Mouse (Mus musculus) inflammation-experienced regulatory T-cells (primary cell): ENCODE data around the gene Rcn3. TPM values are rescaled to one million over a fixed set of nuclear protein-coding genes. Genes with fewer than 3 reads are reported as not detected.

Source experiments
- polyA plus RNA-seq, 2 experiments: library from polyadenylated mRNA; unstranded; fragments of 100-300 nt; shearing (Covaris generic); gene quantifications; one replicate each; pipeline ENCODE4 v1.2.1; 2017

Rcn3 gene
- 10 to 100 TPM in 1 of 2 experiments, 1 to 10 TPM in 1; 3.5 to 13.7 TPM for polyA plus RNA-seq

GRCm38 (mm10) chr7:45092048-45092447 is at the start of gene Rcn3:
Gene Rcn3, minus strand, starts transcription at chr7:45092221.

DNA sequence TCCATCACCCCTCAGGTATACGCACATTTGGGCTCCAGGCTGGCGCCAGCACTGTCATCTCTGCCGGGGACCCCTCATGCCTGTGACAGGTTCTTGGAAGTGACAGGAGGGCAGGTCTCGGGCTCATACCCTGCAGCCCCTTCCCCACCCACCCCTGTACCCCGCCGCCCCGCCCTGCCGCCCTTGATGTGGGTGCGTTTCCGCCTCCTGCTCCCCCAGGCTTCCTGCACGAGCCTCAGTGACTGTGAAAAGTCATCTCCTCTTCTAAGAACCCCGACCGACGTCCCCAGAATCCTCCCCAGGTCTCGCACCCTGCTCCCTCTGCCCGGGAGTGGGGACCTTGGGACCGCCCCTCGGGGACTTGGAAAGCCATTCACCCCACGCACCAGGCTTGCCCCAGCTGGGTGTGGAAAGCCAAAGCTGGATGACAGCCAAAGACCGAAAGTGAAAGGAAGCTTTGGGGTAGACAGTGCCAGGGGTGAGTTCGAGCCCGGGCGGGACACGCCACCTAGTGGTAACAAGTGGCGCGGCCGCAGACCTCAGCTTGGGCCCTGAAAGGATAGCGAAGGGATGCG is 44.1 kb upstream of the Rcn3 start, which contains the start of the genes Gm45713 and Flt3l:
Gene Gm45713 (minus strand): TSS at position 239 of the 575 bp plus-strand sequence.
Gene Flt3l (minus strand): TSS at position 440 of the 575 bp plus-strand sequence.

GRCm38 (mm10) chr7:45128624-45129246 is 36.7 kb upstream of the Rcn3 start, which contains the start of gene Rpl13a:
Gene Rpl13a, minus strand, starts transcription at chr7:45128761.

DNA sequence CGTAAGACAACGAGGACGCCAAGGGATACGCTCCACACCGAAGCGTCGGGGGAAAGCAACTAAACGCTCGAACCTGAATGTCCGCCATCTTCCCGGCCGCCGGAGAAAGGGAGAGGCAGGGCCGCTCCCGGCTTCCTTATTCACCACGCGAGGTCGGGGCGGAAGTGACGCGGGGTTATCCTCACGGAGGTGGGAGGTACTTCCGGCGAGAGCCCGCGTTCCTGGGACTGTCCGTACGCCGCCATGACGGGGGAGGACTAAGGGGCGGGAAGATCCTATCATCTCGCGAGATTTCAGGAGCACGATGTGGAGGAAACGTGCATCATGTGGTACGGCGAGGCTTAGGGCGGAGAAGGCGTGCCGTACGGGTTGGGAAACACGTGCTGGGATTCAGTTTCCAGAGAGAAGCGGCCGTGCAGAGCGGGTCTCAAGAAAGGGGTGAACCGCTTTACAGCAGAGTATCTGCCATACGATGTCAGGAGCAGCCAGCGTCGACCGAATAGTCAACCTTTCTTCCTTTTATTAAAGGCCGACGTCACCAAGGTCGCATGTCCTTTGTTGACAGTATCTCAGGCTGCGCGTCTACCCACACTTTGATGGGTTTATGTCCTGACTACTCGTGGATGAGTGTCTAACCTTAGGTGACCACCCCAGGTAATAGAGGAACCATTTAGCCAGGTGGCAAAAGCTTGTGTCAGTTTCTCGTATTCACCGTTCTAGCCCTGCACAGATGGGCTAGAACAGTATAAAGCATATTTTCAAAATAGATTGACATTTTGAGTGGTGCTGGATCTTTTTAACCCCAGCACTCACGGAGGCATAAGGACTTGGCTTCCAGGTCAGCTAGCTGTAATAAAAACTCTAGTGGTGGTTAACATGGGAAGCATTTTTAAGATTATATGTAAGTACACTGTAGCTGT is 32.5 kb upstream of the Rcn3 start, which contains the start of gene Rps11:
Gene Rps11 (minus strand): TSS at position 216 of the 920 bp plus-strand sequence.

DNA sequence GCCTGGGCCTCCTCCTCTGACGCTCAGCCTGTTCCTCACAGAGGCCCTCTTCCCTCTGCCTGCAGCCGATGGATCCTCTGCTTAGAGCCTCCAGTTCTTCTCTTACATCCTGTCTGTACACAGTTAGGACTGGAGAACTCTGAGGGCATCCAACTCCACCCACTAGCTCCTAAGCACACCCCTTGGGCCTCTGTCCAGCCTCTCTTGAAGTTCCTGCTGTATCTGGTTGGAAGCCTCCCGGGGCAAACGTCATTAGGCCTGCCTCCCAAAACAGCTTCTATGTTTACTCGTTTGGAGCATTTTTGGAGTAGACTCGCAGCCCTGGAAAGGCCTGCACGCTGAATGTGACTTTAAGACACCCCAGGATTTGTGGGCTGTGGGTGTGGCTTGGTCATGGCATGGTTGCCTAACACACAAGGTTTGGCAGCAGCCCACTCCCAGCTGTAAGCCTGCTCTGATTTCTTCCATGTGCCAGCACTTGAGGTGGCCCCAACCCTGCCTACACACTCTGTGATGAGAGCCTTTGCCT is 11.7 kb upstream of the Rcn3 start, which contains the start of gene Fcgrt:
Gene Fcgrt (minus strand): TSS at position 200 of the 529 bp plus-strand sequence.

DNA sequence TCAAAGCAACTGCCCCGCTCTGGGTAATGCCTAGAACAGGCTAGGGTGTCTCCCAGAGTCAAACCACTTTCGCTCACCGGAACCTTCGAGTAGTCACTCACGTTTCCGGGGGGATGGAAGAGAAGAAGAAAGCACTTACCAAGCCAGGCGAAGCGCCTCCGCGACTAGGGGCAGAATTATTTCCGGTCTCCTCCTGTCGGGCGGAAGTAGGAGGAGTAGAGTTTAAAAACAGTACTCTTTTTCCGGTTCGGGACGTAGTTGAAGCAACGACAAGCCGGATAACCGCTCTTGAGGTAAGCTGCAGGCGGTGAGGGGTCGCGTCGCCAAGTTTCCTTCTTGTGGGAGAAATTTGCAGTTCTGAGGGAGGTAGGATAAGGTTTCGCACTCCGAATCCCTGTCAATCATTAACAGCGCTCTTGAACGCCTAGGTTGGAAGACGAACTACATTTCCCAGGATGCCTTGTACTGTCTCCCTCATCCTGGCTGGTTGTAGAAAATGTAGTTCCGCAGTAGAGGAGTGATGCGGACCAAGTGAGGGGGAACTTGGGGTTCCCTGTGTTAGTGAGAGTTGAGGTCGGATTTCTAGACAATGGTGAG is 29.7 kb downstream of the Rcn3 start, which contains the start of the genes Nosip and Prrg2:
Gene Nosip (plus strand): TSS at position 191 of the 597 bp plus-strand sequence.
Gene Prrg2 (minus strand): TSS at position 439 of the 597 bp plus-strand sequence.

GRCm38 (mm10) chr7:45052862-45053116 is 39.2 kb downstream of the Rcn3 start, which contains the start of gene Prr12:
Gene Prr12, minus strand, starts transcription at chr7:45052881.

Other genes with a start within 250 kb of the Rcn3 start
- gene Akt1s1, start 243.2 kb downstream of the Rcn3 start, polyA plus RNA-seq: 10 to 100 TPM; 26.4 to 35.3 TPM
- gene Tbc1d17, start 243.1 kb downstream of the Rcn3 start, polyA plus RNA-seq: 10 to 100 TPM; 83.2 to 90.0 TPM
- 10 to 100 TPM; 89.6 to 97.9 TPM for gene Pnkp, start 235.1 kb downstream of the Rcn3 start, polyA plus RNA-seq
- 10 to 100 TPM; 28.9 to 30.2 TPM for gene Ptov1, start 222.4 kb downstream of the Rcn3 start, polyA plus RNA-seq
- gene Med25, start 199.5 kb downstream of the Rcn3 start, polyA plus RNA-seq: 10 to 100 TPM; 54.7 to 59.9 TPM
- 10 to 100 TPM; 38.7 to 55.5 TPM for gene Fuz, start 196.1 kb downstream of the Rcn3 start, polyA plus RNA-seq
- 10 to 100 TPM; 56.8 to 69.1 TPM for gene Ap2a1, start 162.7 kb downstream of the Rcn3 start, polyA plus RNA-seq
- under 1 TPM in 1 of 2 experiments, not detected in 1; 0.97 TPM for gene Tsks, start 149.0 kb downstream of the Rcn3 start, polyA plus RNA-seq
- 1 to 10 TPM; 1.7 to 2.5 TPM for gene Cpt1c, start 117.4 kb downstream of the Rcn3 start, polyA plus RNA-seq
- gene Prmt1, start 105.7 kb downstream of the Rcn3 start, polyA plus RNA-seq: 100 to 1,000 TPM; 148 to 162 TPM
- 100 to 1,000 TPM; 224 to 233 TPM for gene Irf3, start 94.6 kb downstream of the Rcn3 start, polyA plus RNA-seq
- gene Bcl2l12, start 93.5 kb downstream of the Rcn3 start, polyA plus RNA-seq: 10 to 100 TPM; 23.6 to 30.4 TPM
- 10 to 100 TPM; 34.5 to 35.4 TPM for gene Scaf1, start 75.9 kb downstream of the Rcn3 start, polyA plus RNA-seq
- gene Rras, start 74.3 kb downstream of the Rcn3 start, polyA plus RNA-seq: 10 to 100 TPM; 30.9 to 34.3 TPM
- 1 to 10 TPM; 2.2 to 4.1 TPM for gene Prr12, start 39.3 kb downstream of the Rcn3 start, polyA plus RNA-seq
- gene Nosip, start 29.8 kb downstream of the Rcn3 start, polyA plus RNA-seq: 100 to 1,000 TPM in 1 of 2 experiments, 10 to 100 TPM in 1; 99.4 to 115 TPM
- 1 to 10 TPM; 2.7 to 4.1 TPM for gene Prrg2, start 29.5 kb downstream of the Rcn3 start, polyA plus RNA-seq
- gene Fcgrt, start 11.6 kb upstream of the Rcn3 start, polyA plus RNA-seq: 1 to 10 TPM; 1.1 to 5.2 TPM
- gene Rps11, start 32.2 kb upstream of the Rcn3 start, polyA plus RNA-seq: 1,000 to 10,000 TPM; 2,095 to 2,158 TPM
- 1,000 to 10,000 TPM; 2,041 to 2,586 TPM for gene Rpl13a, start 36.5 kb upstream of the Rcn3 start, polyA plus RNA-seq
- not detected for gene Gm45713, start 44.0 kb upstream of the Rcn3 start, polyA plus RNA-seq
- gene Flt3l, start 44.2 kb upstream of the Rcn3 start, polyA plus RNA-seq: 100 to 1,000 TPM; 207 to 313 TPM
- gene Pih1d1, start 62.1 kb upstream of the Rcn3 start, polyA plus RNA-seq: 10 to 100 TPM; 53.5 to 57.9 TPM
- 10 to 100 TPM; 50.3 to 78.2 TPM for gene Aldh16a1, start 62.4 kb upstream of the Rcn3 start, polyA plus RNA-seq
- gene Slc17a7, start 71.7 kb upstream of the Rcn3 start, polyA plus RNA-seq: under 1 TPM in 1 of 2 experiments, not detected in 1; 0.16 TPM
- gene Gfy, start 87.3 kb upstream of the Rcn3 start, polyA plus RNA-seq: not detected
- not detected for gene Pth2, start 88.8 kb upstream of the Rcn3 start, polyA plus RNA-seq
- gene Ccdc155, start 112.7 kb upstream of the Rcn3 start, polyA plus RNA-seq: under 1 TPM; 0.24 to 0.70 TPM
- 10 to 100 TPM; 23.4 to 31.7 TPM for gene Dkkl1, start 119.9 kb upstream of the Rcn3 start, polyA plus RNA-seq
- 1 to 10 TPM; 3.8 to 5.8 TPM for gene Tead2, start 123.5 kb upstream of the Rcn3 start, polyA plus RNA-seq
- 100 to 1,000 TPM; 565 to 611 TPM for gene Cd37, start 146.9 kb upstream of the Rcn3 start, polyA plus RNA-seq
- under 1 TPM in 1 of 2 experiments, not detected in 1; 0.40 TPM for gene Slc6a16, start 148.9 kb upstream of the Rcn3 start, polyA plus RNA-seq
- under 1 TPM; 0.18 to 0.38 TPM for gene Slc6a21, start 185.3 kb upstream of the Rcn3 start, polyA plus RNA-seq
- gene Trpm4, start 241.6 kb upstream of the Rcn3 start, polyA plus RNA-seq: 10 to 100 TPM in 1 of 2 experiments, 1 to 10 TPM in 1; 9.5 to 13.8 TPM
- not detected for gene Hrc, start 243.1 kb upstream of the Rcn3 start, polyA plus RNA-seq